Mouse (Mus musculus) ES-E14 (cell line): ENCODE measurements around the gene Rab8b.

Experiments
- CHD2 ChIP-seq: IDR thresholded peaks from 2 replicates; pipeline ENCODE4 v1.6.1; 2014; ENCODE audit warnings: mild to moderate bottlenecking, low read depth, low read length, inconsistent platforms
- HCFC1 ChIP-seq: IDR thresholded peaks from 2 replicates; pipeline ENCODE4 v1.6.1; 2012; ENCODE audit warnings: low read length, inconsistent platforms, borderline replicate concordance; ENCODE audit not compliant: insufficient read depth
- ZC3H11A ChIP-seq: IDR thresholded peaks from 2 replicates; pipeline ENCODE4 v1.6.1; 2012; ENCODE audit warnings: low read depth, mild to moderate bottlenecking, inconsistent platforms, low read length, borderline replicate concordance

DNA sequence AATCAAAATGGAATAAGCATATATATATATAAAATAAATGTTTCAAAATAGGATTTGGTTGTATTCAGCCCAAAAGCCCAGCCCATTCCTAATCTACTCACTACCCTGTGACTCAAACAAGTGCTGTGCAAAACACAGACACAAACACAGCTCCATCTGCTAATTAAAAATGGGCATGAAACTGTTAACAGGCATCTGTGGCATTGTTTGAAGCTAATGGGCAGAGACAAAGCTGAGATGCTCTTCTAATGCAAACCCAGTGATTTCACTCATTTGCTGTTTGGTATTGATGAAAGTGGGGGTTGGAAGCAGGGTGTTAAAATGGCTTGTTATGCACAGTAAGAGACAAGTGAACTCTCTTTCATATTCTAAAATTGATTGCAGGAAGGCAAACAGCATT is 7.2 kb downstream of the Rab8b start:
- TF ChIP-seq HCFC1 (no peak), ZC3H11A (no peak), CHD2 (no peak)
